Mouse (Mus musculus): ENCODE data around the gene Polrmt. TPM values are rescaled to one million over a fixed set of nuclear protein-coding genes. Genes with fewer than 3 reads are reported as not detected.
A peak's percentile ranks its signal among the peaks of the same experiment; 100 is the strongest.

Polrmt gene
- polyA plus RNA-seq (2014; fragmentation: Nextera tagmentation; extraction: Ambion mirVana): 32.5 and 33.6 TPM in 2 replicates

DNA sequence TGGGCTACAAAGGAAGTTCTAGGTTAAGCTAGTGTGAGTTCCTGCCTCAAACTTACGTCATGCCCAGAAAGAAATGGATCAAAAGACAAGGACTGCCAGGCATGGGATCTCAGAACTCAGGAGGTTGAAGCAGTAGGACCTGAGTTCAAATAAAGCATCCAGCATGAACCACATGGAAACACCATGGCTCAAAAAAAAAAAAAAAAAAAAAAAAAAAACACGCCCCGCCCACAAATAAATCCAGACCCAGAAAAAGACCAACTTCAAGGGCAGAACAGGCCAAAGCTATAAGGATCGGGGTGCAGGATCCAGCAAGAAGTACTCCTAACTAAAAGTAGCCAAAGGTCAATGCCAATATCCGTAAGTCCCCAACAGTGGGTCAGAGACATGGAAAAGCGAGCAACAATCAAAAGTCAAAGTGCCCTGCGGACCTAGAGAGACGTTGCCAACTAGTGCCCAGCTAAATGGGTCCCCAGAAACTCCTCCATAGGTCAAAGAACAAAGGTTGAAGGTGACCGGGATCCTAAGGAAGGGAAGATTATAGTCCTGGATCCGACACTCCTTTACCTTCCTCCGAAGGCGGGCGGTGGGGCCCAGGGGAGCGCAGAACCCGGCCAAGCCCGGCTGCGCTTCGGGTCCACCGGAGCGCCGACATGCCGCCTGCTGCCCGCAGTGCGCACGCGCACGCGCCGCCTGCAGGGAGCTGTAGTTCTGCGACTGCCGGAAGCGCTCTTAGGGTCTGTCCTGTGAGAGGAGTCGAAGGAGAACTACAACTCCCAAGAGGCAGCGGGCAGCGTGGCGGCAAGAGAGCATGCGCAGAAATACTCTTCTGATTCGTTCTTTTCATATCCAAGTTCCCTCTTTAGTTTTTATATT is at the start of gene Polrmt:
Polrmt (minus strand) TSS at position 684 of the 876 bp plus-strand sequence.
- WGBS: 3% methylated on average over 33 of the region's 38 CpGs
- ATAC-seq (ENCODE audit: low read depth) (peak; percentile 97), DNase-seq (ENCODE audit: low spot score) (peak; percentile 99)
- Histone ChIP-seq H3K27ac (replicated peaks; ENCODE audit: low read depth, low read length) (no peak within 1 kb of the TSS), H3K9me3 (ENCODE audit: control insufficient read depth, low read length) (peaks cover 2% of the 10 kb centered on the region), H3K36me3 (ENCODE audit: control insufficient read depth, insufficient read depth, low read length) (peaks cover 34% of the 10 kb centered on the region), H3K4me1 (ENCODE audit: control insufficient read depth, insufficient read depth, low read length) (peaks cover 7% of the 10 kb centered on the region), H3K9ac (ENCODE audit: low read depth, low read length) (peak within 1 kb of the TSS; percentile 76), H3K4me2 (ENCODE audit: low read depth, low read length) (peak within 1 kb of the TSS; percentile 76), H3K4me3 (ENCODE audit: low read depth, low read length) (peak within 1 kb of the TSS; percentile 78), H3K27me3 (replicated peaks; ENCODE audit: control insufficient read depth, insufficient read depth, low read length) (no peaks in the 10 kb centered on the region)

DNA sequence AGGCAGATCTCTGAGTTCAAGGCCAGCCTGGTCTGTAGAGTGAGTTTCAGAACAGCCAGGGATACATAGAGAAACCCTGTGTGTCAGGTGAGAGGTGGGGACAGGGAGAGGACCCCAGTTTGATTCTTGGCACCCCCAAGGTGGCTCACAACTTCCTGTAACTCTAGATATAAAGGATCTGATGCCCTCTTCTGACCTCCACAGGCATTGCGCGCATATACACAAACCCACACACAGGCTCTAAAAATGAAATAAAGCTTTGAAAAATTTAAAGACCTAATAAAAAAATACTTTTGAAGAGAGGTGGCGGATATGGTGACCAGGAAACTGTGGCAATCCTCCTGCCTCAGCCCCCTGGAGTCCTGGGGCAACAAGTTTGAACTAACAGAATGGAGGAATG is 49.5 kb upstream of the Polrmt start:
- Histone ChIP-seq H3K4me1 (ENCODE audit: control insufficient read depth, insufficient read depth, low read length) (peaks cover 14% of the 10 kb centered on the region), H3K36me3 (ENCODE audit: control insufficient read depth, insufficient read depth, low read length) (0 out of 2 replicates have a peak, but pooled peaks cover 4% of the 10 kb centered on the region), H3K4me3 (ENCODE audit: low read depth, low read length) (no peak overlapping the region), H3K4me2 (ENCODE audit: low read depth, low read length) (no peak overlapping the region), H3K27ac (replicated peaks; ENCODE audit: low read depth, low read length) (no peak overlapping the region), H3K9ac (ENCODE audit: low read depth, low read length) (no peak overlapping the region), H3K9me3 (ENCODE audit: control insufficient read depth, low read length) (no peaks in the 10 kb centered on the region), H3K27me3 (replicated peaks; ENCODE audit: control insufficient read depth, insufficient read depth, low read length) (no peaks in the 10 kb centered on the region)
- ATAC-seq (ENCODE audit: low read depth) (no peak), DNase-seq (ENCODE audit: low spot score) (no peak)
- WGBS: 98% methylated on average over 3 of the region's 3 CpGs

DNA sequence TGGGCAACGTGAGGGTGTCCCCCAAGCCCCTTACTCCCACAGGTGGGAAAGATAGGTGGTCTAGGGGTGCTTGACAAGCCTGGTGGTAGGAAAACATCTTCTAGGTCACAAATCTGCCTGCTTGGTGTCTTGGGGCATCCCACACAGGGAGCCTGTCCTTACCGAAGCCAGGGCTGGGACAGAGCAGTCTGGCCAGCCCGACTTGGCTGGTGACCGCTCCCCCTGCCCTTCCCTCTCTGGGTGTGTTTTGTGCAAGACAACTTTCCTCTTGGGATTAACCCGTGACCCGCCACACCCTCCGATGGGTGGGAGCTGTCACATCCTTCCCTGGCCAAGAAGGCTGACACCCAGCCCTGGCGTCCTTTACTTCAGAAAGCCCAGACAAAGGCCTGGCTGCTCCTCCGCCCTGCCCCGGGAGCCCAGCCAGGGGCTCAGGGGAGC is 48.1 kb upstream of the Polrmt start:
- WGBS: 12% methylated on average over 10 of the region's 10 CpGs
- ATAC-seq (ENCODE audit: low read depth) (peak; percentile 26), DNase-seq (ENCODE audit: low spot score) (no peak)
- H3K4me3 ChIP-seq (ENCODE audit: low read depth, low read length): peak overlapping the region; percentile 94
- H3K36me3 ChIP-seq (ENCODE audit: control insufficient read depth, insufficient read depth, low read length): 0 out of 2 replicates have a peak, but pooled peaks cover 4% of the 10 kb centered on the region
- H3K4me2 ChIP-seq (ENCODE audit: low read depth, low read length): peak overlapping the region; percentile 89
- H3K27me3 ChIP-seq (replicated peaks; ENCODE audit: control insufficient read depth, insufficient read depth, low read length): no peaks in the 10 kb centered on the region
- H3K27ac ChIP-seq (replicated peaks; ENCODE audit: low read depth, low read length): peak overlapping the region; percentile 84
- H3K9ac ChIP-seq (ENCODE audit: low read depth, low read length): peak overlapping the region; percentile 94
- no peaks in the 10 kb centered on the region for H3K9me3 ChIP-seq (ENCODE audit: control insufficient read depth, low read length)
- H3K4me1 ChIP-seq (ENCODE audit: control insufficient read depth, insufficient read depth, low read length): peaks cover 14% of the 10 kb centered on the region

DNA sequence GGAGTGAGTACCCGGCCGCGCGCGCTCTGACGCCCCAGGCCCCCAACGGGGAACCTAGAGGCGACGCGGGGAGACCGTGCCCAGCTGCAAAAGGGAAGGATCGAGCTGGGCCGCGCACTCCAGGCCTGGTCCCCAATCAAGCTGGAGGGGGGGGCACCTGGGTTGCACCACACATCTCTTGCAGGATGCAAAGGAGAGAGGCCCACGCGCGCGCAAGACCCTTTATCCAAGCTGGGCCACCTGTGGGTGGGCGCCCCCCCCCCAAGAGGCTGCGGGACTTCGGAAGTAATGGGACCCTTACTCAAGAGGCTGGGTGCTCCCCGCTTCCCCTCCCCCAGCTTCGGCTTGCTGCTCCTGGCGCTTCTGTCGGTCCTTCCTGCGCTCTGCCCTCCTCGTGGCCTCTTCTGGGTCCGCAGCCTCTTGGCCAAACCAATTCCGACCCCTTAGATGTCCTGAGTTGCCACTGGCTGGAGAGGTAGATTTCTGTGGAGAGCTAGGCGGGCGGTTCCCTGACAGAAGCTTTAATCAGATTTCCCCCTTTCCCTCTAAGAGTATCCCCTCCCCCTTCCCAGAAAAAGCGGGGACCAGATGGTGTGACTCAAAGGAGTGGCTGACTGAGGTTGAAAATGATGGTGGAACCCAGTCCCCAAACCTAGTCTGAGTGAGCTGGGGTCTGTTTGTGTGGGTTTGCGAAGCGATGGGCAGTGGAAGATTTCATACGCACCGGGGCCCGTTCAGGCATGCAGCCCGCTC is 47.5 kb upstream of the Polrmt start:
- Histone ChIP-seq H3K4me2 (ENCODE audit: low read depth, low read length) (peak overlapping the region; percentile 89), H3K27ac (replicated peaks; ENCODE audit: low read depth, low read length) (peak overlapping the region; percentile 84), H3K9ac (ENCODE audit: low read depth, low read length) (peak overlapping the region; percentile 94), H3K36me3 (ENCODE audit: control insufficient read depth, insufficient read depth, low read length) (no peaks in the 10 kb centered on the region), H3K27me3 (replicated peaks; ENCODE audit: control insufficient read depth, insufficient read depth, low read length) (no peaks in the 10 kb centered on the region), H3K4me3 (ENCODE audit: low read depth, low read length) (peak overlapping the region; percentile 94), H3K4me1 (ENCODE audit: control insufficient read depth, insufficient read depth, low read length) (peaks cover 14% of the 10 kb centered on the region), H3K9me3 (ENCODE audit: control insufficient read depth, low read length) (no peaks in the 10 kb centered on the region)
- 1% methylated on average over 21 of the region's 38 CpGs for WGBS
- ATAC-seq (ENCODE audit: low read depth): peak; percentile 34
- DNase-seq (ENCODE audit: low spot score): no peak

DNA sequence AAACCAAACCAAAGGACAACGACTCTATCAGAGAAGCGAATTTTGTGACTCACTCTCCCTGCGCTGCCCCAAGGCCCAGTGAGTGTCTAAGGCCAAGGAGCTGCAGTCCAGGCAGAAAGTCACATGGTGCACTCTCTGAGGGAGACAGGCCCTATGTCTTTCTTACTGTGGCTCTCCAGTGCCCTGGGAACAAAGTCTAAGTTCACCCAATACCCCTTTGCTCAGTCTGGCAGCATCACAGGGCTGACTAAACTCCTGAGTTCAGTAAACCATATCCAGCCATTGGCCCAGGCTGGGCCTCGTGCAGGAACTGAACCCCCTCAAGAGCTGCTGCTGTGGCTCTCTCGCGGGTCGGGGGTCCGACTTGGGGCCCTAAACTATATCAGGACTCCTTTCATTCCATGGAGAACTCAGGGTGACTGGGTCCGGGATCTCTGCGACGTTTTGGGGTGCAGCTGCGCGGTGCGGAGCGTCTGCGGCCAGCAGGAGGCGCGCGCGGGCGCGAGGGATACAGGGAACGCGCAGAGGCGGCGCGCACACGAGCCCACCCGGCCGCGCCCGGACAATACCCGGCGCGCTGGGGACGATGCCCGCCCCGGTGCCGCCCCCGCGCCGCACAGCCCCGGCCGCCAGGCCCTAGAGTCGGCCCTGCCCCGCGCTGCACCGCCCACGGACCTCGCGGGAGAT is 46.8 kb upstream of the Polrmt start, which contains the start of gene Palm:
Palm (plus strand) TSS at position 522 of the 687 bp plus-strand sequence.
- Histone ChIP-seq H3K9ac (ENCODE audit: low read depth, low read length) (peak within 1 kb of the TSS; percentile 94), H3K27ac (replicated peaks; ENCODE audit: low read depth, low read length) (peak within 1 kb of the TSS; percentile 84), H3K4me1 (ENCODE audit: control insufficient read depth, insufficient read depth, low read length) (peaks cover 14% of the 10 kb centered on the region), H3K4me2 (ENCODE audit: low read depth, low read length) (peak within 1 kb of the TSS; percentile 89), H3K4me3 (ENCODE audit: low read depth, low read length) (peak within 1 kb of the TSS; percentile 94), H3K27me3 (replicated peaks; ENCODE audit: control insufficient read depth, insufficient read depth, low read length) (no peaks in the 10 kb centered on the region), H3K9me3 (ENCODE audit: control insufficient read depth, low read length) (no peaks in the 10 kb centered on the region), H3K36me3 (ENCODE audit: control insufficient read depth, insufficient read depth, low read length) (no peaks in the 10 kb centered on the region)
- ATAC-seq (ENCODE audit: low read depth): peak; percentile 76
- DNase-seq (ENCODE audit: low spot score): peak; percentile 80
- WGBS: 16% methylated on average over 20 of the region's 51 CpGs

DNA sequence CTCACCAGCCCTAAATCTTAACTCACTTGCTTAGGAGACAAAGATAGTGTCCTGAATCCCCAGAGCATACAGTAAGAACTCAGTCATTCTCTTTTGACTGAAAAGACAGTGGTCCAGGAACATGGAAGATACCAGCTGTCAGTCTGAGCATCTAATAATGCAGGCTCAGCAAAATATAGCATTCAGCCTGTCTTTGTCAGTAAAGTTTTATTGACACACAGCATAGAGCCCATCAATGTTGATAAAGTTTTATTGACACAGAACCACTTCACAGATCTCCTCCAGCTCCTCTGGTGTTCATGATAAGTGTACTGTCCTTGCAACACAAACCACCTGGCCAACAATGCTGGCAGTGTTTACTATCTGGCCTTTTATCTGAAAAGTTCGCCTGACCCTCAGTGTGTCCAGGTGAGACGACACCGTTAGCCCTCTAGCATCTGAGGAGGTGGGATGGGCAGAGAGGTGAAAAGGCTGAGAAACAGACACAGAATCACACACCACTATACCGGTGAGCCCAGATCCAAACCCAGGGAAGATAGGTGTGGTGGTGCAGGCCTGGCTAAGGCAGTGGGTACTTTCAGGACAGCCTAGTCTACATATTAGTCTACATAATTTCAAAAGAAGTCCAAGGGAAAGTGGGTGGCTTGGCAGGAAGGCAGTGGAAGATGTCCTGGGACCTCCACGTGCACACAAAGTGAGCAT is 46.1 kb upstream of the Polrmt start:
- H3K9me3 ChIP-seq (ENCODE audit: control insufficient read depth, low read length): no peaks in the 10 kb centered on the region
- 82% methylated on average over 5 of the region's 5 CpGs for WGBS
- H3K27ac ChIP-seq (replicated peaks; ENCODE audit: low read depth, low read length): no peak overlapping the region
- peaks cover 14% of the 10 kb centered on the region for H3K4me1 ChIP-seq (ENCODE audit: control insufficient read depth, insufficient read depth, low read length)
- H3K36me3 ChIP-seq (ENCODE audit: control insufficient read depth, insufficient read depth, low read length): no peaks in the 10 kb centered on the region
- ATAC-seq (ENCODE audit: low read depth): no peak
- no peak overlapping the region for H3K4me3 ChIP-seq (ENCODE audit: low read depth, low read length)
- no peak overlapping the region for H3K4me2 ChIP-seq (ENCODE audit: low read depth, low read length)
- DNase-seq (ENCODE audit: low spot score): no peak
- H3K9ac ChIP-seq (ENCODE audit: low read depth, low read length): no peak overlapping the region
- H3K27me3 ChIP-seq (replicated peaks; ENCODE audit: control insufficient read depth, insufficient read depth, low read length): no peaks in the 10 kb centered on the region

DNA sequence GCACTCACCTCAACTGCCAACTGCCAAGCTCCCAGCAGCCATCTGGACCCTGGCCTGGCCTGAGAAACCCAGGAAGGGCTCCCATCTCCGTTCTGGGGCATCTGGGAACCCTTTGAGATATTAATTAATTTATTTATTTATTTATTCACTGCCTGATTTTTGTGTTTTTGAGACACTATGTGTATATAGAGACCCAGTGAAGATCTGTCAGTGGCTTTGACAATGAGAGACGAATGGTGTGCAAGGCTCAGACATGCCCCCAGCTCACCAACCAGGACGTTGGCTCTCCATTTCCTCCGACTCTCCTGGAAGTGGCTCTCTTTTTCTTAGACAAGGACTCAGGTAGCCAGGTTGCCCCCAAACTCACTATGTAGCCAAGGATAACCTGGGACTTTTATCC is 44.5 kb upstream of the Polrmt start, which contains the start of gene Prss57:
Prss57 (minus strand) TSS at position 101 of the 400 bp plus-strand sequence.
- Histone ChIP-seq H3K9ac (ENCODE audit: low read depth, low read length) (no peak within 1 kb of the TSS), H3K36me3 (ENCODE audit: control insufficient read depth, insufficient read depth, low read length) (no peaks in the 10 kb centered on the region), H3K4me1 (ENCODE audit: control insufficient read depth, insufficient read depth, low read length) (peaks cover 9% of the 10 kb centered on the region), H3K9me3 (ENCODE audit: control insufficient read depth, low read length) (no peaks in the 10 kb centered on the region), H3K27me3 (replicated peaks; ENCODE audit: control insufficient read depth, insufficient read depth, low read length) (no peaks in the 10 kb centered on the region), H3K27ac (replicated peaks; ENCODE audit: low read depth, low read length) (no peak within 1 kb of the TSS), H3K4me2 (ENCODE audit: low read depth, low read length) (no peak within 1 kb of the TSS), H3K4me3 (ENCODE audit: low read depth, low read length) (no peak within 1 kb of the TSS)
- DNase-seq (ENCODE audit: low spot score): no peak
- WGBS: 88% methylated on average over 4 of the region's 4 CpGs
- ATAC-seq (ENCODE audit: low read depth): no peak

Data from embryonic facial prominence, embryonic 14.5 days (tissue).